Mouse (Mus musculus) small intestine, adult 2 months (tissue): ENCODE results near the gene Kynu. TPM values are rescaled to one million over a fixed set of nuclear protein-coding genes. Genes with fewer than 3 reads are reported as not detected.

Experiments
- H3K27ac ChIP-seq: fragments of 200-500 bp; 2 replicates; pipeline ENCODE4 v1.5.1; 2012; ENCODE audit warnings: low read depth, low read length, control low read depth, inconsistent platforms; ENCODE audit not compliant: insufficient read depth
- H3K27me3 ChIP-seq: fragments of 200-500 bp; 2 replicates; pipeline ENCODE4 v1.6.1; 2012; ENCODE audit warnings: mild to moderate bottlenecking, moderate library complexity, low read length, inconsistent platforms; ENCODE audit not compliant: control insufficient read depth, insufficient read depth
- H3K36me3 ChIP-seq: fragments of 200-500 bp; 2 replicates; pipeline ENCODE4 v1.6.1; 2012; ENCODE audit warnings: mild to moderate bottlenecking, low read length, control low read depth, inconsistent platforms; ENCODE audit not compliant: control insufficient read depth, insufficient read depth
- H3K4me1 ChIP-seq: fragments of 200-500 bp; 2 replicates; pipeline ENCODE4 v1.6.1; 2012; ENCODE audit warnings: low read length, inconsistent platforms, mixed read lengths; ENCODE audit not compliant: control insufficient read depth, insufficient read depth, insufficient read length
- H3K4me3 ChIP-seq: fragments of 200-500 bp; 2 replicates; pipeline ENCODE4 v1.5.1; 2012; ENCODE audit warnings: low read depth, mild to moderate bottlenecking, control low read depth, inconsistent platforms, low read length, moderate library complexity
- CTCF ChIP-seq: fragments of 200-500 bp; IDR thresholded peaks from 2 replicates; pipeline ENCODE4 v1.5.1; 2012; ENCODE audit warnings: low read depth, mild to moderate bottlenecking, control low read depth, inconsistent platforms, low read length, moderate library complexity, mixed read lengths; ENCODE audit not compliant: insufficient replicate concordance, insufficient read length; ENCODE audit errors: extremely low read depth
- POLR2A ChIP-seq: fragments of 200-500 bp; IDR thresholded peaks from 2 replicates; pipeline ENCODE4 v1.6.1; 2012; ENCODE audit warnings: low read depth, mild to moderate bottlenecking, control low read depth, inconsistent platforms, low read length, moderate library complexity
- WGBS: fragments of 180-500 bp; shearing (Covaris S2); methylation state at CpG from one replicate; pipeline ENCODE4 v1.1.7; 2018; 5-methylcytosine and 5-hydroxymethylcytosine counted together
- polyA plus RNA-seq: library from polyadenylated mRNA; depleted of rRNA; stranded (reverse); fragments of >200 nt; gene quantifications from 2 replicates; pipeline ENCODE4 v1.2.3, GENCODE M21; 2012; rRNA removed

Gene Kynu
- polyA plus RNA-seq, 1 experiment: 0.16 TPM

DNA sequence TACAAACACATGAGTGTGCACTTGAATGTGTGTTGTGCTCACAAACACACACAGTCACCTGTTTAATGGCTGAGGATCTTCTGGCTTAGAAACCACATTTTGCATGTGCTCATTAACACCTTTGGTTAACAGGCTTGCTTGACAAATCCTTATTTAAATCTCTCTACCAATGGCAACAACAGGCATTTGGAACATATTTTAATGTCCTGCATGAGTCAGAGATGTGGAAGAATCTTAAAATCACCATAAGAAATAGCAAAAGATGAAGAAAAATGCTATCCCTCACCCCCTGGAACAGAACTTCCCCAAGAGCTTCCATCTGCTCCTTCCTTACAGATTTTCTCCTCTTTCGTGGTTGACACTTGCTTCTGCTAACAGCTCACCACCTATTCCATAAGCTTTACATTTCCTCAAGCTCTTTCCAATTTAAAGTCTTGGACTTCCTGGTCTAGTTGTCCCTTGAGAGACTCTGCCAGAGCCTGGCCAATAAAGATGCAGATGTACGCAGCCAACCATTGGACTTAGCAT lies 157.5 kb downstream of the Kynu start:
- H3K4me1 ChIP-seq: no peaks in the 10 kb centered on the region
- WGBS: 89% methylated on average over 2 of the region's 2 CpGs
- H3K4me3 ChIP-seq: no peak overlapping the region
- H3K27ac ChIP-seq: no peak overlapping the region
- H3K27me3 ChIP-seq: no peaks in the 10 kb centered on the region
- TF ChIP-seq POLR2A: no peak
- no peak for TF ChIP-seq CTCF
- no peaks in the 10 kb centered on the region for H3K36me3 ChIP-seq

DNA sequence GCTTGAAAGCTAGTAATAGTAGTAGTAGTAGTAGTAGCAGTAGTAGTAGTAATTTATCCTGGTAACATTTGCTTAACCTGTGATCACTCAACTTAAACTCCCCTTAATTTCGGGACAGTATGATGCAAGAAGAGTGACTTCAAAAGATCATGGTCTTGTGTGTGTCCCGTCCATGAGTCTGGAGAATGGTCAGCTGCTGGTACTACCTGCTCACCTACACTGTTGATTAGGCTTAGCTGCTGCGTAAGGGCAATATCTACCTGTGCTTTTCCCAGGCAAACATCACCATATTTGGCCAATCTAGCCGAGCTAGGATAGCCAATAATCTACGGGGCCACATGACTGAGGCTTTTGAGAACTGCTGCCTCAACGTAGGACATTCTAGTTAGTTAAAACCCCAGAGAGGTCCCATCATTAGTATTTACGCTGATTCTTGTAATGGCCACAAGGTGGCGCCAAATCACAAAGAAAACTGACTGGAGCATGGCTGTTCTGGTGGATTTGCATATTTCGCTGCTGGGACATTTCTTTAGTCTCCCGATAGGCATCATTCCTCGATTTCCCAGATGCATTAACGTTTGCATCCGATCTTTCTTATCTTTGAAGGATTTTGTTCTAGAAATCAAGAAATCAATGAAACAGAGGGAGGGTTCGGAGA lies 167.4 kb downstream of the Kynu start:
- no peak overlapping the region for H3K4me3 ChIP-seq
- no peaks in the 10 kb centered on the region; the same call in 1 of the 2 replicates for H3K27me3 ChIP-seq
- no peaks in the 10 kb centered on the region for H3K4me1 ChIP-seq
- no peak for TF ChIP-seq POLR2A
- TF ChIP-seq CTCF: no peak
- 14% methylated on average over 14 of the region's 14 CpGs for WGBS
- no peaks in the 10 kb centered on the region for H3K36me3 ChIP-seq
- no peak overlapping the region for H3K27ac ChIP-seq

DNA sequence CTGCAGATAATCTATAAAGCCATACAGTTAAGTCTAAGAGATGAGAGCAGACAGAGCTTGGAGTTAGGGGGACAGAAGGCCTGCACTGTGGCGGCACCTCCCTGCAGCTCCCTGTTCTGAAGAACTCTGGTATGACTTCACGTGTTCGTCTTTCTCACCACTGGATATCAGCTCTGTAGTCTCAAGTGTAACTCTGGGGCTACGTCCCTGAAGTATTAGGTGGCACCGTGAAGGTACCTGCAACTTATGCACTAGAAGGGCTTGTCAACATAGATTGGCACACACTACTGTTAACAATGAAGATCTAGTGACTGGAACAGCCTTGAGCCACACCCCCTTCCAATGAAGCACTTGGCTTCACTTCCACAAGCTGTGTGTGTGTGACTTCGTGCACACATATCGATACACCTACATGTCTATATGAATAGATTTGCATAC lies 168.0 kb downstream of the Kynu start:
- Histone ChIP-seq H3K27me3 (no peaks in the 10 kb centered on the region; the same call in 1 of the 2 replicates), H3K4me1 (no peaks in the 10 kb centered on the region), H3K27ac (no peak overlapping the region), H3K4me3 (no peak overlapping the region), H3K36me3 (no peaks in the 10 kb centered on the region)
- 57% methylated on average over 7 of the region's 7 CpGs for WGBS
- TF ChIP-seq CTCF (no peak), POLR2A (no peak)

DNA sequence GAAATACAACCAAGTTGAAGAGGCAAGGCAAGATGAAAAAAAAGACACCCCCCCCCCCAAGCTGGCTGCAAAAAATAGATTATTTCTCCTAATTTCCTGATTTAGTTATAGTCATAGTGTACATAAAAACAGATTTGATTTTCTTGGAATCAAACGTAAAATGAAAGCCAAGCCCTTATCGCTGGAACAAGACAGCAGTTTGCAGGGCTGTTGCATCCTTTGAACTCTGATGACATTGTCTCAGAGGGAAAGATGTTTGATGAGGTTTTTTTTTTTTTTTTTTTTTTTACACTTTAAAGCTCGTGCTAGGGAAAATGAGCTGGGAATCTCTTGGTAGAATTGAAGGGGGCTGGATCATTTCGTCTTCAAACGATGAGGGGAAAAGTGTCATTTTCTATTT lies 172.1 kb downstream of the Kynu start:
- Histone ChIP-seq H3K27ac (0 out of 2 replicates have a peak overlapping the region, but pooled peaks have one; percentile 28), H3K4me3 (no peak overlapping the region), H3K36me3 (no peaks in the 10 kb centered on the region), H3K4me1 (no peaks in the 10 kb centered on the region), H3K27me3 (no peaks in the 10 kb centered on the region; the same call in 1 of the 2 replicates)
- WGBS: 60% methylated on average over 5 of the region's 5 CpGs
- TF ChIP-seq CTCF (no peak), POLR2A (no peak)

DNA sequence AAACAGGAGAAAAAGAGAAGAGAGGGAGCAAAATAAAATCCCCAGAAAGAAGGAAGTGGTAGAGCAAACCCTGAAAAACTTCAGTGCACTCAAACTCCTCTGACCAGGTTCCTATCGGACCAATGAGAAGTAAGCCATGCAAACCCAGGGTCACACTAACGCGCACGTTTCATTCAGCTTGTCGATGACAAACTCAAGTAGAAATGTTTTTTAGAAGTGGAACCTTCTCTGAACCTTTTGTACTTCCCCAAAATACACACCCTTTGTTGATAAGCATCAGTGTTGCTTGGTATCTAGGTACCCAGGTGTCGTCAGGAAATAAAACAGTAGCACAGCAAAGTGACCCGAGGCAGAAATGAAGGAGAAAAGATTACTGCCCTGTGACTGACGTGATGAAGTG lies 172.6 kb downstream of the Kynu start:
- TF ChIP-seq POLR2A: no peak
- no peak for TF ChIP-seq CTCF
- Histone ChIP-seq H3K27me3 (no peaks in the 10 kb centered on the region; the same call in 1 of the 2 replicates), H3K4me1 (no peaks in the 10 kb centered on the region), H3K27ac (peak overlapping the region; percentile 59; the same call in 1 of the 2 replicates), H3K36me3 (no peaks in the 10 kb centered on the region), H3K4me3 (no peak overlapping the region)
- 56% methylated on average over 8 of the region's 8 CpGs for WGBS

DNA sequence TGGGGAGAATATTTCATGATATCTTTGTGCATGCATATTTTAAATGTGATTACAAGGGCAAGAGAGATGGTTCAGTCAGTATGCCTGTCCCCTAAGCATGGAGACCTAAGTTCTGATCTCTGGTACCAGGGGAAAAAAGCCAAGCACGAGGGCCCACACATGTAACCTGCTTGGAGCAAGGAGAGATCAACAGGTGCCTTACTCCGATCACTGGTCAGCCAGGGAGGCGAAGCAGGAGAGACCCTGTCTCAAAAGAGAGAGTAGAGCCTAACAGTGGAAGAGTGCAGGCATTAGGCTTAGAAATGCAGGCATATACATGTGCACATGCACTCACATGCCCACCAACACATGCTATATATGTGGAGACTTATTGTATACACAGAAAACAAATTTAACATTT lies 173.7 kb downstream of the Kynu start:
- H3K27ac ChIP-seq: no peak overlapping the region
- no peaks in the 10 kb centered on the region; the same call in 1 of the 2 replicates for H3K27me3 ChIP-seq
- WGBS: 94% methylated on average over 3 of the region's 3 CpGs
- no peaks in the 10 kb centered on the region for H3K36me3 ChIP-seq
- no peaks in the 10 kb centered on the region for H3K4me1 ChIP-seq
- no peak overlapping the region for H3K4me3 ChIP-seq
- TF ChIP-seq POLR2A: no peak
- no peak for TF ChIP-seq CTCF

Other genes starting within 250 kb of the Kynu start
- gene Arhgap15, start 193.5 kb downstream of the Kynu start, polyA plus RNA-seq: 0.18 and 0.20 TPM in 2 replicates